ENCODE assay signal across 18 mouse cellular contexts in the genomic region with DNA sequence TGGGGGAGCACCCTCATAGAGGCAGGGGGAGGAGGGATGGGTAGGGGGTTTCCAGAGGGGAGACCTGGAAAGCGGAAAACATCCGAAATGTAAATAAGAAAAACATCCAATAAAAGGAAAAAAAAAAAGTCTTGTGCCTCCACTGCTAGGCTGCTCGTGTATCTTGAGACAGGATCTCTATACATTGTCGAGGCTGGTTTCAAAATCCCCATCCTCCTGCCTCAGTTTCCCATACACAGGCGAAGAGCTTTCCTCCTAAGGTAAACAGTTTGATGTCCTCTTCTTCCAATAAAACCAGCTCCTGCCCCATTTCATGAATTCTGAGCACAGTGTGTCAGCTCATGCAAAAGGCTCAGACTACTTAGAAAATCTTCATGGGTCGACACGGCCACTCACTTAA.
"Had no signal": no experiment of that assay in that cellular context is flagged by ENCODE, and none has a peak within 500 bp of the region (broad histone marks: within the 10 kb centered on the region; RNA-seq: fewer than 3 reads in every experiment).

No protein-coding gene starts in this region.

- H3K4me1 ChIP-seq: heart, embryonic 12.5 days; heart, embryonic 13.5 days; heart, embryonic 15.5 days; hindbrain, embryonic 12.5 days; hindbrain, embryonic 13.5 days; hindbrain, embryonic 15.5 days; intestine, embryonic 15.5 days; kidney, embryonic 15.5 days had no signal

- H3K4me3 ChIP-seq: heart, embryonic 12.5 days; heart, embryonic 13.5 days; heart, embryonic 15.5 days; hindbrain, embryonic 10.5 days; hindbrain, embryonic 12.5 days; hindbrain, embryonic 13.5 days; hindbrain, embryonic 15.5 days; intestine, embryonic 15.5 days; kidney, embryonic 15.5 days; layer of hippocampus, adult 2 months; left cerebral cortex, adult 2 months had no signal

- H3K36me3 ChIP-seq: heart, embryonic 12.5 days; heart, embryonic 13.5 days; heart, embryonic 15.5 days; hindbrain, embryonic 10.5 days; hindbrain, embryonic 12.5 days; hindbrain, embryonic 13.5 days; hindbrain, embryonic 15.5 days; intestine, embryonic 15.5 days; kidney, embryonic 15.5 days had no signal

- H3K9ac ChIP-seq: heart, embryonic 12.5 days; heart, embryonic 13.5 days; heart, embryonic 15.5 days; hindbrain, embryonic 12.5 days; hindbrain, embryonic 13.5 days; hindbrain, embryonic 14.5 days; hindbrain, embryonic 15.5 days; intestine, embryonic 15.5 days; kidney, embryonic 15.5 days had no signal

- H3K27me3 ChIP-seq: heart, embryonic 12.5 days; heart, embryonic 13.5 days; heart, embryonic 15.5 days; hindbrain, embryonic 15.5 days; intestine, embryonic 15.5 days; kidney, embryonic 15.5 days had no signal

- H3K9me3 ChIP-seq: heart, embryonic 12.5 days; heart, embryonic 13.5 days; heart, embryonic 15.5 days; hindbrain, embryonic 12.5 days; hindbrain, embryonic 13.5 days; hindbrain, embryonic 15.5 days; intestine, embryonic 15.5 days; kidney, embryonic 15.5 days had no signal

- DNase-seq: kidney, adult 11 months; kidney, adult 18-20 months; kidney, postnatal 4 days; layer of hippocampus, postnatal 36 days had no signal

- H3K27ac ChIP-seq: heart, embryonic 13.5 days; heart, embryonic 15.5 days; hindbrain, embryonic 10.5 days; hindbrain, embryonic 12.5 days; hindbrain, embryonic 13.5 days; hindbrain, embryonic 14.5 days; hindbrain, embryonic 15.5 days; hindbrain, postnatal 0 days; intestine, embryonic 15.5 days; kidney, embryonic 15.5 days; kidney, postnatal 0 days; layer of hippocampus, adult 2 months; left cerebral cortex, adult 2 months had no signal
